8 mouse cellular contexts compared by ENCODE assay signal in the genomic region with DNA sequence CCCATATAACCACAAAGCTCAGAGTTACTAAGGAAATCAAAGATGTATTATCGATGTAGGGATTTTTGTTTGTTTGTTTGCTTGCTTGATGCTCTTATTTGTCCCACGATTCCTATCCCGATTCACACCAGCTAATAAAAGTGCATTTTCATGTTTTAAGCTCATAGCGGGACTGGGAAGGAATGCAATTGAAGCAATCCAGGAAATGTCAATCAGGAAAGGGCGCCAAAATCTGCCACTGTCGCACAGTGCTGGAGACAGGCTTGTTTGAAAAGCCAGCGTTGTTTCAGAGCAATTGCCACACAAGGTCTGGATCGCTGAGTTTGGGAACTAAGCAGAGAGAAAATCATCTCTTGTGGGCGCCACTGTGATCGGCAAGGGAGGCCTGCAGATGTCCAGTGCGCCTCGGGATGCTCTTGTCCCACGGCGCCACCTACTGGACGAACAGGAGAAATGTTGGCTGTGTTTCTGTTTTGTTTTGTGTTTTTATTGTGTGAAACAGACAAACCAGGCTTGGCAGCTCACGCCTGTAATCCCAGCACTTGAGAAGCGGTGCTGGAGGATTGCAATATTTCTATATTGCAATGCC. TPM values are rescaled to one million over a fixed set of nuclear protein-coding genes. Genes with fewer than 3 reads are reported as not detected.
DNase-seq lines count a peak whose midpoint lies in the region; ATAC-seq lines count a peak whose summit lies in the region.

No protein-coding gene starts in this region.

- peak overlapping the region; percentile 58 for H3K4me2 ChIP-seq in hindbrain, embryonic 15.5 days

- H3K4me3 ChIP-seq in hindbrain, embryonic 15.5 days: peak overlapping the region; percentile 29

- H3K36me3 ChIP-seq in hindbrain, embryonic 15.5 days: no peaks in the 10 kb centered on the region

- 2% methylated on average over 17 of the region's 17 CpGs for WGBS in hindbrain, embryonic 15.5 days

- DNase-seq in NIH3T3 (ENCODE audit: low read depth): peak; percentile 88
- peak; percentile 54 for DNase-seq in cerebellum, adult 9-11 months
- peak; percentile 54 to 65 for DNase-seq in frontal cortex, postnatal 36 days (ENCODE audit: low spot score in 2 of 2)
- DNase-seq in left cerebral cortex, adult 18-20 months (ENCODE audit: low spot score in 2 of 2): peak; percentile 74 to 81
- DNase-seq in lung, postnatal 4 days: peak; percentile 81
- DNase-seq in retina, postnatal 7 days (ENCODE audit: low read depth, low spot score): peak; percentile 61
- peak; percentile 66 for DNase-seq in urinary bladder, postnatal 14 days (ENCODE audit: low spot score)

- peak overlapping the region; percentile 24; the same call in 1 of the 2 replicates for H3K9ac ChIP-seq in hindbrain, embryonic 15.5 days

- H3K27ac ChIP-seq in hindbrain, embryonic 15.5 days (replicated peaks): peak overlapping the region; percentile 53

- peak; percentile 48 for ATAC-seq in hindbrain, embryonic 15.5 days (ENCODE audit: low FRiP score, low read depth)

- H3K4me1 ChIP-seq in hindbrain, embryonic 15.5 days (replicated peaks): peaks cover 36% of the 10 kb centered on the region

- no peaks in the 10 kb centered on the region for H3K27me3 ChIP-seq in hindbrain, embryonic 15.5 days

- H3K9me3 ChIP-seq in hindbrain, embryonic 15.5 days: no peaks in the 10 kb centered on the region

RNA-seq across cellular contexts. Expression of gene Bcas1, which starts 26.3 kb away (rescaled TPM):
- polyA plus RNA-seq in hindbrain, embryonic 15.5 days (2015; fragmentation: Nextera tagmentation; extraction: Ambion mirVana): 13.4 and 15.1 TPM in 2 replicates
- total RNA-seq in left cerebral cortex, adult 18-20 months (2021): 10 to 100 TPM; 46.6 to 47.4 TPM

Comparison
In these comparisons a context has a peak if more than half of its experiments do, and no peak if none do; other contexts are left out.
1. Peak in every context shown above with its lines: DNase-seq, ATAC-seq, H3K4me3 ChIP-seq and H3K27ac ChIP-seq.